Mouse (Mus musculus): ENCODE measurements around the gene Tshz2. TPM values are rescaled to one million over a fixed set of nuclear protein-coding genes. Genes with fewer than 3 reads are reported as not detected.

The Tshz2 gene
- total RNA-seq, 2 experiments from 2014 or later, result 17.8 to 18.3 TPM

GRCm38 (mm10) chr2:170107791-170108190 is 475.0 kb downstream of the Tshz2 start:
- intact Hi-C loops (cut with DNase I; ENCODE audit: low total_unique reads), result loop anchor here (10.0 kb wide), 1 partner anchor 1043 kb away; no protein-coding TSS in a partner anchor
- DNase-seq, result no peak

GRCm38 (mm10) chr2:170109528-170109927 is 476.7 kb downstream of the Tshz2 start:
- DNase-seq, result no peak
- intact Hi-C loops (cut with DNase I; ENCODE audit: low total_unique reads), result loop anchor here (10.0 kb wide), 1 partner anchor 1045 kb away; no protein-coding TSS in a partner anchor

GRCm38 (mm10) chr2:170110306-170110705 is 477.5 kb downstream of the Tshz2 start:
- intact Hi-C loops (cut with DNase I; ENCODE audit: low total_unique reads), result no loop called here
- DNase-seq, result no peak

GRCm38 (mm10) chr2:170116704-170117281 is 484.0 kb downstream of the Tshz2 start:
- intact Hi-C loops (cut with DNase I; ENCODE audit: low total_unique reads), result loop anchor here (5.0 kb wide), 1 partner anchor 226 kb away; no protein-coding TSS in a partner anchor
- peak; percentile 42 for DNase-seq

- DNase-seq, result no peak
- intact Hi-C loops (cut with DNase I; ENCODE audit: low total_unique reads), result loop anchor here (5.0 kb wide), 1 partner anchor 97 kb away; no protein-coding TSS in a partner anchor
Observed at GRCm38 (mm10) chr2:170120139-170121027, 487.6 kb downstream of the Tshz2 start.

Other genes starting within 250 kb of the Tshz2 start
- not detected for gene Gm11011, start 45.3 kb upstream of the Tshz2 start, total RNA-seq (2021)